Mouse (Mus musculus): ENCODE data around the gene Rassf10.
"Not testable (repeated sequence)": the region's sequence is repeated elsewhere in the genome, so short reads cannot be mapped to it uniquely, and the experiment has no call there.

Gene Rassf10

GRCm38 (mm10) chr7:112953777-112954291 lies at the start of gene Rassf10:
TSS of gene Rassf10 (plus strand) at chr7:112953962.
- no peak for DNase-seq (ENCODE audit: low spot score in 2 of 2)

GRCm38 (mm10) chr7:112906848-112907247 lies 46.9 kb upstream of the Rassf10 start:
- no peak for DNase-seq (ENCODE audit: low spot score in 2 of 2)

- DNase-seq (ENCODE audit: low spot score in 2 of 2): no peak
Observed at GRCm38 (mm10) chr7:112907468-112907867, 46.3 kb upstream of the Rassf10 start.

GRCm38 (mm10) chr7:112909164-112909563 lies 44.6 kb upstream of the Rassf10 start:
- DNase-seq (ENCODE audit: low spot score in 2 of 2): no peak

- DNase-seq (ENCODE audit: low spot score in 2 of 2): no peak
Observed at GRCm38 (mm10) chr7:112912969-112913368, 40.8 kb upstream of the Rassf10 start.

GRCm38 (mm10) chr7:112915571-112915970 lies 38.2 kb upstream of the Rassf10 start:
- no peak for DNase-seq (ENCODE audit: low spot score in 2 of 2)

- no peak for DNase-seq (ENCODE audit: low spot score in 2 of 2)
Observed at GRCm38 (mm10) chr7:112917613-112918278, 36.0 kb upstream of the Rassf10 start.

DNA sequence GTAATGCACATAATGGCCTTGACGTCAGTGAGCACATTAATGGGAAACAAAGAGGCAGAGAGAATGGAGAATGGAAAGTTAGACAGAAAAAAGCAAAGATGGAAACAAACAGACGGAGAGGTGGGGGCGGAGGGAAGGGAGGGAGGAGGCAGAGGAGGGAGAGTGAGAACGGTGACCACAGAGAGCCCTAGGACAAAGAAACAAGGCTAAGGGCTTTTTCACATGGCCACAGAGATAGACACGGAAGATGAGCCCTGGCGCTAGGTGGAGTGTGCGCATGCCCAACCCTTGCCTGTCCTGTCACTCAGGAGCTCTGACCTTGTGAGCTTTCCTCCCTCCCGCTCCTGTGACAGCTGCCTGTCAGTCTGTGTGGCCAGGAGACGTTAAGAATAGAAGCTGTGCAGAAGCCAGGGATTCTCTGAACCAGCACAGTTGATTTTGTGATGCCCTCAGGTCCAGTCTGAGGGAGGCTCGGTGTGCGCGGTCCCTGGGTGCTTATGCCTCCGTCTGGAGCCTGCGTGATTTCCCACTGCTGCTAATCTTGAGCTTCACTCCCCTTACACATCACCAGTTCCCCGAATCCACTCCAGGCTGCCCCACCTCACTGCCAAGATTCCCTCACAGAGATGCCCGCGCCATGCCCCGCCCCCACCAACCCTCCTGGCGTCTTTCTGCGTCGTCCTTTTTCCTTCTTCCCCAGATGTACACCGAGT lies 35.3 kb upstream of the Rassf10 start:
- DNase-seq (ENCODE audit: low spot score in 2 of 2): no peak

DNA sequence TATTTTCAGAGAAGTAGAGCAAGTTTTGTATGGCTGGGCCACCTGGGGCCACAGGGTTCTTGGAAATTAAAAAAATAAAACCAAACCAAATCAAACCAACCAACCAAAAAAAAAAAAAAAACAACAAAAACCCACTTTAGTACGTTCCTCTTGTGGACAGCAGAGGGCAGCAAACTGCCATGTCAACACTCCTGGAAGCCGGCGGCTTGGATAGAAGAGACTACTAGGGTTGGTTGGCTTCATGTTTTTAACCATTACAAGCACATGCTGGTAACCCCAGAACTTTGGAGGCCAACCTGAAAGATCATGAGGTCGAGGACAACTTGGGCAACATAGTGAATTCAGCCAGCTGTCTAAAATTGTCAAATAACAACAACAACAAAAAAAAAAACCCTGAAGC lies 33.9 kb upstream of the Rassf10 start:
- DNase-seq (ENCODE audit: low spot score in 2 of 2): peak in 1 of 2 experiments; percentile 9

- no peak for DNase-seq (ENCODE audit: low spot score in 2 of 2)
Observed at GRCm38 (mm10) chr7:112922801-112923200, 31.0 kb upstream of the Rassf10 start.

GRCm38 (mm10) chr7:112923712-112924111 lies 30.1 kb upstream of the Rassf10 start:
- no peak for DNase-seq (ENCODE audit: low spot score in 2 of 2)

DNA sequence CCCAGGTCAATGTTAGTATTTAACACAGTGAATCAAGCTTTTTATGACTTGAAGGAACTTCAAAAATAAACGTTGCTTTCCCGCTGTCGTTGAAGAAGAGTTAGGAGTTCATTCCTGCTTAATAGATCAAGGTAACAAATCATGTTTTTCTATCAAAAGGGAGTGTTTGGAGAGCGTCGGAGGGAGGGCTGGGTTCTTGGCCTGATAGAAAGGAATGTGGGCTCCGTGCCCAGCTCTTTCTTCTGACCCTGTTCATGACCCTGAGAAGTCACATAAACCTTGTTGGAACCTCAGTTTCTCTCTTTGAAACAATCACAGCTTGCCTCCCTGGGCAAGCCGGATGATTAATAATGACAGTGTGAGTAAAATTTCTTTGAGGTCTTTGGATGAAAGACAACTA lies 23.1 kb upstream of the Rassf10 start:
- no peak for DNase-seq (ENCODE audit: low spot score in 2 of 2)

DNA sequence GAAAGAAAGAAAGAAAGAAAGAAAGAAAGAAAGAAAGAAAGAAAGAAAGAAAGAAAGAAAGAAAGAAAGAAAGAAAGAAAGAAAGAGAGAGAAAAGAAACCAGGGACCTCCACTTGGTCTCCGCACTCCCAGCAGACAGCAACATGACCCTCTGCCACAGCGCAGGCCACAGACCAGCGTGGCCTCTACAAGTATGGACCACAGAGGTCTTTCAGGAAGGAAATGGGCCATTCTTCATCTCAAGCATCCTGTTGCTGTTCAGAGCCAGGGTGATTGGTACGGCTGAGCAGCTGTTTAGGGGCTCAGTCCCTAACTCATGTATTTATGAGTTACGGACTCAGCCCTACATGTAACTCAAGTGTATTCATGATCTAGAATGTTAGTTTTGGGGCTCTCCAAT lies 17.9 kb upstream of the Rassf10 start:
- DNase-seq (ENCODE audit: low spot score in 2 of 2): not testable (repeated sequence)

DNA sequence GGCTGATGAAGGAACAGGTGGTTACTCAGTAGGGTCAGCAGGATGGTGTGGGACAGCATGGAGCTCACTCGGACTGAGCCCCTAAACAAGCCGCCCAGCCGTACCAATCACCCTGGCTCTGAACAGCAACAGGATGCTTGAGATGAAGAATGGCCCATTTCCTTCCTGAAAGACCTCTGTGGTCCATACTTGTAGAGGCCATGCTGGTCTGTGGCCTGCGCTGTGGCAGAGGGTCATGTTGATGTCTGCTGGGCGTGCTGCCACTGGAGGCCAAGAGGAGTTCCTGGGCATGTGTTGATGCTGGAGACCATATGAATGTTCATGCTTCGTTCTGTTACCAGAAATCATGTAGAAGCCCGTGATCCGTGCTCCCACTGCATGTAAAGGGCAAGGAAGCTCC lies 16.7 kb upstream of the Rassf10 start:
- no peak for DNase-seq (ENCODE audit: low spot score in 2 of 2)

DNA sequence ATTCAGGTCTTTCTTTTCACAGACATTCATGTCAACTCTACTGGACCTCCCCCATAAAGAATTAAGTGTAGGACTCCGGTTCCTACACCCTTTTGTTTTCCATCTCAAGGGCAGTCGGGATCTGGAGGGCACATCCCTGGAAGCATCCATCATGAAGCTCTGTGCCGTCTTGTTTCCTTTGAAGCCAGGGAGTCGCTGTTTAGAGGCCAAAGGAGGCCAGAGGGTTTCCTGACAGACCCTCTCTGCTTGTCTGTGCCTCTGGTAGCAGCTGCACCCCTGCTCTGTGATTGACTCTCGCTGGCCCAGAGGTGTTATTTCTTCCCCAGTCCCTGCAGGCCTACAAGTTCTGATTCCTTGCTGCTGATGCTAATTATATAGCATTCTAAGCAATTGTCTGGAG lies 14.8 kb upstream of the Rassf10 start:
- DNase-seq (ENCODE audit: low spot score in 2 of 2): no peak

GRCm38 (mm10) chr7:112942567-112942966 lies 11.2 kb upstream of the Rassf10 start:
- DNase-seq (ENCODE audit: low spot score in 2 of 2): no peak

GRCm38 (mm10) chr7:112943056-112943455 lies 10.7 kb upstream of the Rassf10 start:
- no peak for DNase-seq (ENCODE audit: low spot score in 2 of 2)

GRCm38 (mm10) chr7:112946706-112947105 lies 7.1 kb upstream of the Rassf10 start:
- DNase-seq (ENCODE audit: low spot score in 2 of 2): no peak

GRCm38 (mm10) chr7:112954351-112955102 lies 765 bp downstream of the Rassf10 start:
- no peak for DNase-seq (ENCODE audit: low spot score in 2 of 2)

GRCm38 (mm10) chr7:112955103-112955827 lies 1.5 kb downstream of the Rassf10 start:
- no peak for DNase-seq (ENCODE audit: low spot score in 2 of 2)

- DNase-seq (ENCODE audit: low spot score in 2 of 2): no peak
Observed at GRCm38 (mm10) chr7:112955955-112956354, 2.2 kb downstream of the Rassf10 start.

- DNase-seq (ENCODE audit: low spot score in 2 of 2): no peak
Observed at GRCm38 (mm10) chr7:112956961-112957360, 3.2 kb downstream of the Rassf10 start.

All from natural killer cell, adult 2 months (primary cell).